Mouse (Mus musculus) C2C12 (cell line): ENCODE results near the gene Prkaa1. TPM values are rescaled to one million over a fixed set of nuclear protein-coding genes. Genes with fewer than 3 reads are reported as not detected.

Experiments
- H3K27me3 ChIP-seq: one replicate; pipeline ENCODE4 v1.6.1; 2011; ENCODE audit not compliant: control insufficient read depth, insufficient read depth, insufficient read length
- H3K36me3 ChIP-seq: one replicate; pipeline ENCODE4 v1.6.1; 2011; ENCODE audit not compliant: control insufficient read depth, insufficient read depth
- H3K4me3 ChIP-seq: one replicate; pipeline ENCODE4 v1.5.1; 2011; ENCODE audit warnings: mild to moderate bottlenecking, control low read depth; ENCODE audit not compliant: poor library complexity, insufficient read depth, severe bottlenecking
- H3K79me2 ChIP-seq: one replicate; pipeline ENCODE4 v1.6.1; 2011; ENCODE audit not compliant: control insufficient read depth, insufficient read depth
- H3K79me3 ChIP-seq: one replicate; pipeline ENCODE4 v1.6.1; 2011; ENCODE audit warnings: low read depth, control low read depth
- H3ac ChIP-seq: one replicate; pipeline ENCODE3; 2011; ENCODE audit warnings: low read depth; ENCODE audit not compliant: control insufficient read depth, insufficient read length
- CEBPB ChIP-seq: IDR thresholded peaks from one replicate; pipeline ENCODE4 v1.6.1; 2011; ENCODE audit warnings: low read depth, mild to moderate bottlenecking, control low read depth, moderate library complexity
- CTCF ChIP-seq: IDR thresholded peaks from one replicate; pipeline ENCODE4 v1.5.1; 2011; ENCODE audit not compliant: control insufficient read depth, insufficient read depth, insufficient read length
- FOSL1 ChIP-seq: IDR thresholded peaks from one replicate; pipeline ENCODE4 v1.8.0; 2011; ENCODE audit warnings: mild to moderate bottlenecking, low read length; ENCODE audit not compliant: poor library complexity, insufficient read depth, severe bottlenecking
- MAX ChIP-seq: IDR thresholded peaks from one replicate; pipeline ENCODE4 v1.6.1; 2011; ENCODE audit warnings: mild to moderate bottlenecking, control low read depth
- MYOD1 ChIP-seq: IDR thresholded peaks from one replicate; pipeline ENCODE4 v1.6.1; 2011; ENCODE audit warnings: low read depth; ENCODE audit not compliant: control insufficient read depth, insufficient read length
- MYOG ChIP-seq: IDR thresholded peaks from one replicate; pipeline ENCODE4 v1.6.1; 2011; ENCODE audit not compliant: control insufficient read depth, insufficient read length; ENCODE audit errors: extremely low read depth
- USF1 ChIP-seq: IDR thresholded peaks from one replicate; pipeline ENCODE4 v1.6.1; 2011; ENCODE audit warnings: low read depth, mild to moderate bottlenecking, control low read depth, moderate library complexity
- polyA plus RNA-seq: library from polyadenylated mRNA; unstranded; fragments of >200 nt; fragmentation: generic; extraction: Trizol; gene quantifications from one replicate; pipeline ENCODE4 v1.2.1, GENCODE M21; 2012; ENCODE audit warnings: missing spikeins

Gene Prkaa1
- polyA plus RNA-seq, 1 experiment, result 21.3 TPM

DNA sequence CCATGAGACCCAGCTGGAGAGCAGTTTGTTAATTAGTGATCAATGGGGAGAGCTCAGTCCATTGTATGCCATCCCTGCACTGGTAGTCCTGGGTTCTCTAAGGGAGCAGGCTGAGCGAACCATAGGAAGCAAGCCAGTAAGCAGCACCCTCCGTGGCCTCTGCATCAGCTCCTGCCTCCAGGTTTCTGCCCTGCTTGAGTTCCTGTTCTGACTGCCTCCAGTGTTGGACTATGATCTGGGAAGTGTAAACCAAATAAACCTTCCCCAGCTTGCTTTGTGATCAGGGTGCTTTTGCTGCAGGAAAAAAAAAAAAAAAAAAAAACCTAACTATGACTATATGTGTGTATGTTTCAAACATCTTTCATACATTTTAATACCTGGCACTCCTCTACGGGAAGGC, 10.4 kb upstream of the Prkaa1 start:
- TF ChIP-seq CTCF, result no peak
- TF ChIP-seq FOSL1, result no peak
- TF ChIP-seq USF1, result no peak
- TF ChIP-seq MAX, result no peak
- TF ChIP-seq CEBPB, result no peak
- TF ChIP-seq MYOG, result no peak
- no peak for TF ChIP-seq MYOD1
- Histone ChIP-seq H3K79me2 (no peaks in the 10 kb centered on the region), H3K79me3 (no peaks in the 10 kb centered on the region), H3ac (no peak overlapping the region), H3K27me3 (no peaks in the 10 kb centered on the region), H3K4me3 (no peak overlapping the region), H3K36me3 (no peaks in the 10 kb centered on the region)

DNA sequence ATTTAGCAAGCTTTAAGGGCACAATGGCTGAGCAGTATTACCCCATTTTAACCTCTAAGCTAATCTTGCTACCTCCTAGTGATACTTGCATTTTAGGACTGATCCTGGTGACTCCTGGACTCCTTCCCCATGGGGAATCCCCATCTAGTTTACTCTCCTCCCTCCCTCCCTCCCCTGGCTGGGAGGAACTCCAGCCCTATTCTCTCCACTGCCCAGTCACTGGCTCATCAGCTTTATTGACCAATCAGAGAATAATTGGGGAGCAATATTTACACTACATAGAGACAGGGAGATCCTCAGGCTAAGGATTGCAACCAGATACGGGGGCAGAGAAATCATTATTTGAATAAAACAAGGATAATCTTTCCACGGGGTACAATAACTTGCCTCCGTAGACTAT, 9.5 kb upstream of the Prkaa1 start:
- TF ChIP-seq USF1 (no peak), CTCF (no peak), CEBPB (no peak), FOSL1 (no peak), MYOG (no peak), MAX (no peak), MYOD1 (no peak)
- H3K79me2 ChIP-seq, result no peaks in the 10 kb centered on the region
- H3K27me3 ChIP-seq, result no peaks in the 10 kb centered on the region
- H3K4me3 ChIP-seq, result no peak overlapping the region
- H3K36me3 ChIP-seq, result no peaks in the 10 kb centered on the region
- no peaks in the 10 kb centered on the region for H3K79me3 ChIP-seq
- H3ac ChIP-seq, result no peak overlapping the region

DNA sequence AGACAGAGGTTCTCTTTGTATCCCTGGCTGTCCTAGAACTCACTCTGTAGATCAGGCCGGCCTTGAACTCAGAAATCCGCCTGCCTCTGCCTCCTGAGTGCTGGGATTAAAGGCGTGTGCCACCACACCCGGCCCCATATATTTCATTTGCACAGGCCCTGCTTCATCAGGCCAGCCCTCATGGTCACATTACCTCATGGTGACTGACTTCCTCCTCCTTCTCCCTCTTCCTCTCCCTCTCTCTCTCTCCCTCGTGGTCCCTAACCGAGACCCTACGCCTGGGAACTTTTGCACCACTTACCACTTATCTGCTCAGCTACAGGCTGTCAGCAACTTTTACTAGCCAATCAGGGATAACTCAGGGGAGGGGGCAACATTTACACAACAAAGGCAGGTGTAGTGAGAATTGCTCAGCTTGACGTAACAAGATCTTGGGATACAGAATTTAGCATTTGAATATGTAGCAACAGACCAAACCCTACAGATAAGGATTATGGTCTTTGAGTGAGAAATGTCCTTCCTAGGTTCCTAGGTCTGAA, 8.6 kb upstream of the Prkaa1 start:
- no peak for TF ChIP-seq CTCF
- TF ChIP-seq MYOD1, result no peak
- TF ChIP-seq MYOG, result no peak
- TF ChIP-seq FOSL1, result no peak
- no peak for TF ChIP-seq USF1
- TF ChIP-seq CEBPB, result no peak
- no peak for TF ChIP-seq MAX
- no peak overlapping the region for H3ac ChIP-seq
- no peak overlapping the region for H3K4me3 ChIP-seq
- no peaks in the 10 kb centered on the region for H3K79me2 ChIP-seq
- no peaks in the 10 kb centered on the region for H3K36me3 ChIP-seq
- no peaks in the 10 kb centered on the region for H3K79me3 ChIP-seq
- no peaks in the 10 kb centered on the region for H3K27me3 ChIP-seq

DNA sequence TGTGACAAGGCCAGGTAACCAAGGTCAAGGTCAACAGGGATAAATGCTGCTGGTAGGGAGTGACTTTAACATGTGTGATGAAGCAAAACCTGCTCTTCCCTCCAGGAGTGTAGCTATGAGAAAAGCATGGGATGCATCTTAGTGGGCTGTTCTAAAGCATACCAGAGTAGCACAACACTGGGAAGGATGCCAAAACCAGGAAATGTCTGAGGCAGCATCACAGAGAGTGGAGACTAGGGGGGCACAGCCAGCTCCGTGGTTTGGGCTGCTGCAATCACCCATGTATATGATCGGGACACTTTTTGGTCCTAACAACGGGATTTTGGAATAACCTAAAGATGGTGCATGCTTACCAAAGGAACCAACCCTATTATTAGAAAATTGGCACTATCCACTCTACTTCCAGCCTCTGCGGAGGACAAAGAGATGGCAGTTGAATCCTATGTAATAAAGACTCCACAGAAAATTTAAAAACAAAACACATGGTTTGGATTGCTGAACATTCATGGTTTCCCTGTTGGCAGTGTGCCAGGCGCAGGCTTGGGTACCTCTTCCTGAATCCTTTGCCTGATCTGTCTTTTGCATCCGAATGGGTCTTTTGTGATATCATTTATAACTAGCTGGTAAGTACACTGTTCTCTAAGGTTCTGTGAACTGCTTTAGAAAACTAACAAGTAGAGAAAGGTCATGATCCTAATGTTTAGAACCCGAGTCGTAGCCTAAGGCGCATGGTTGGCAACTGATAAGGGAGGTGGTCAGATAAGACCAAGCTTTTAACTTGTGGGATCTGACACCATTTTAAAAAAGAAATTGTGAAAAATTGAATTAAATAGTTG, 5.4 kb upstream of the Prkaa1 start:
- TF ChIP-seq MAX (no peak), FOSL1 (no peak), MYOD1 (no peak), CEBPB (no peak), CTCF (no peak), MYOG (no peak), USF1 (no peak)
- Histone ChIP-seq H3K27me3 (no peaks in the 10 kb centered on the region), H3K79me3 (no peaks in the 10 kb centered on the region), H3K4me3 (no peak overlapping the region), H3ac (no peak overlapping the region), H3K79me2 (no peaks in the 10 kb centered on the region), H3K36me3 (no peaks in the 10 kb centered on the region)

DNA sequence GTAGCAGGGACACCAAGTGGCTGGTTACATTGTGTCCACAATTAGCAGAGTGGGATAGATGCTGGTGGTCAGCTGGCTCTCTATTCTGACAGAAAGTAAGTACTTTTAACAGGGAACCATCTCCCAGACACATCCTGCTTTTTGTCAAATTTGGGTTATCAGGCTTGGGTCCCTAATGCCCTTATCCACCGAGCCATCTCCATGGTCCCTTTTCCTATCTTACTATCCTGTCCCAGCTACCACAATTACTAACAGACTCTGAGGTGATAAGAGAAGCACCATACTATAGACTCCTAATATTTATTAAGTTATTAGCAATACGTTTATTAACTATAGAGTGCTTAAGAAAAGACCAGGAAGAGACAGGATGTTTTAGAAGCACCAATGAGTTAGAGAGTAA, 4.3 kb upstream of the Prkaa1 start:
- H3K36me3 ChIP-seq, result no peaks in the 10 kb centered on the region
- no peak overlapping the region for H3ac ChIP-seq
- H3K79me3 ChIP-seq, result peaks cover 3% of the 10 kb centered on the region
- no peaks in the 10 kb centered on the region for H3K27me3 ChIP-seq
- TF ChIP-seq MYOG (no peak), MYOD1 (no peak), MAX (no peak), USF1 (no peak), CTCF (no peak), CEBPB (no peak), FOSL1 (no peak)
- peaks cover 8% of the 10 kb centered on the region for H3K79me2 ChIP-seq
- H3K4me3 ChIP-seq, result no peak overlapping the region
